Mouse (Mus musculus): ENCODE data around the gene Acot2.
"Not testable (repeated sequence)": the region's sequence is repeated elsewhere in the genome, so short reads cannot be mapped to it uniquely, and the experiment has no call there.

Acot2 gene

GRCm38 (mm10) chr12:83998341-83999107 is 10.9 kb downstream of the Acot2 start:
- DNase-seq, result no peak

GRCm38 (mm10) chr12:83999237-83999636 is 11.6 kb downstream of the Acot2 start:
- not testable (repeated sequence) for DNase-seq

- DNase-seq, result no peak
Observed at GRCm38 (mm10) chr12:84000418-84000817, 12.8 kb downstream of the Acot2 start.

GRCm38 (mm10) chr12:84003866-84004265 is 16.2 kb downstream of the Acot2 start:
- DNase-seq, result no peak

- DNase-seq, result no peak
Observed at GRCm38 (mm10) chr12:84008251-84008650, 20.6 kb downstream of the Acot2 start.

- no peak for DNase-seq
Observed at GRCm38 (mm10) chr12:84008729-84009128, 21.1 kb downstream of the Acot2 start.

- peak; percentile 9 to 13 for DNase-seq
Observed at GRCm38 (mm10) chr12:84009171-84009965, 21.7 kb downstream of the Acot2 start, which contains the start of gene Acot1. Gene Acot1 (plus strand): TSS chr12:84009490.

- DNase-seq, result no peak
Observed at GRCm38 (mm10) chr12:84010201-84010600, 22.5 kb downstream of the Acot2 start.

- peak in 1 of 2 experiments; percentile 3 for DNase-seq
Observed at GRCm38 (mm10) chr12:84011251-84012040, 23.8 kb downstream of the Acot2 start.

GRCm38 (mm10) chr12:84013130-84013529 is 25.5 kb downstream of the Acot2 start:
- DNase-seq, result no peak

GRCm38 (mm10) chr12:84013701-84014100 is 26.0 kb downstream of the Acot2 start:
- no peak for DNase-seq

- DNase-seq, result not testable (repeated sequence)
Observed at GRCm38 (mm10) chr12:84020528-84020927, 32.9 kb downstream of the Acot2 start.

- not testable (repeated sequence) for DNase-seq
Observed at GRCm38 (mm10) chr12:84022266-84022665, 34.6 kb downstream of the Acot2 start.

GRCm38 (mm10) chr12:84023052-84023745 is 35.5 kb downstream of the Acot2 start:
- no peak for DNase-seq

GRCm38 (mm10) chr12:84025888-84026287 is 38.2 kb downstream of the Acot2 start:
- DNase-seq, result no peak

- DNase-seq, result not testable (repeated sequence)
Observed at GRCm38 (mm10) chr12:84028328-84028727, 40.7 kb downstream of the Acot2 start.

- DNase-seq, result not testable (repeated sequence)
Observed at GRCm38 (mm10) chr12:84029043-84029442, 41.4 kb downstream of the Acot2 start.

GRCm38 (mm10) chr12:84030659-84031332 is 43.1 kb downstream of the Acot2 start:
- DNase-seq, result peak; percentile 16 to 28

- DNase-seq, result no peak
Observed at GRCm38 (mm10) chr12:84032854-84033253, 45.2 kb downstream of the Acot2 start.

GRCm38 (mm10) chr12:84033302-84033701 is 45.6 kb downstream of the Acot2 start:
- not testable (repeated sequence) for DNase-seq

- DNase-seq, result no peak
Observed at GRCm38 (mm10) chr12:84034108-84034507, 46.4 kb downstream of the Acot2 start.

- not testable (repeated sequence) for DNase-seq
Observed at GRCm38 (mm10) chr12:84038241-84038640, 50.6 kb downstream of the Acot2 start, which contains the start of gene Acot4. Gene Acot4 (plus strand): TSS chr12:84038379.

All from thymus, adult 18-20 months (tissue).